Mouse (Mus musculus) midbrain, embryonic 13.5 days (tissue): Measurements from ENCODE around the gene Mslnl. TPM values are rescaled to one million over a fixed set of nuclear protein-coding genes. Genes with fewer than 3 reads are reported as not detected.
"Not testable (repeated sequence)": the region's sequence is repeated elsewhere in the genome, so short reads cannot be mapped to it uniquely, and the experiment has no call there.

Source experiments
- ATAC-seq: fragments of 200-750 bp; cut with Nextera tagmentation; 2 replicates; pipeline ENCODE4 v1.8.0; 2017; ENCODE audit warnings: mild to moderate bottlenecking, moderate TSS enrichment, moderate library complexity
- H3K27ac ChIP-seq: fragments of 300-500 bp; sonication (generic); 2 replicates; pipeline ENCODE4 v1.5.1; 2015; ENCODE audit warnings: inconsistent platforms, mild to moderate bottlenecking, moderate library complexity
- H3K27me3 ChIP-seq: fragments of 300-500 bp; sonication (generic); 2 replicates; pipeline ENCODE4 v1.6.1; 2015; ENCODE audit warnings: mild to moderate bottlenecking, inconsistent platforms
- H3K36me3 ChIP-seq: fragments of 300-500 bp; sonication (generic); 2 replicates; pipeline ENCODE4 v1.6.1; 2015; ENCODE audit warnings: mild to moderate bottlenecking, inconsistent platforms
- H3K4me1 ChIP-seq: fragments of 300-500 bp; sonication (generic); replicated peaks from 2 replicates; pipeline ENCODE4 v1.6.1; 2015; ENCODE audit warnings: inconsistent platforms
- H3K4me2 ChIP-seq: fragments of 300-500 bp; sonication (generic); replicated peaks from 2 replicates; pipeline ENCODE4 v1.6.1; 2015; ENCODE audit warnings: moderate library complexity, mild to moderate bottlenecking, inconsistent platforms
- H3K4me3 ChIP-seq: fragments of 300-500 bp; sonication (generic); replicated peaks from 2 replicates; pipeline ENCODE4 v1.5.1; 2015; ENCODE audit warnings: mild to moderate bottlenecking, inconsistent platforms
- H3K9ac ChIP-seq: fragments of 300-500 bp; sonication (generic); replicated peaks from 2 replicates; pipeline ENCODE4 v1.6.1; 2015; ENCODE audit warnings: mild to moderate bottlenecking, inconsistent platforms
- H3K9me3 ChIP-seq: fragments of 300-500 bp; sonication (generic); 2 replicates; pipeline ENCODE4 v1.6.1; 2016; ENCODE audit warnings: mild to moderate bottlenecking, inconsistent platforms
- WGBS: fragments of 180-500 bp; shearing (Covaris S2); methylation state at CpG from one replicate; pipeline ENCODE4 v1.1.7; 2015; 5-methylcytosine and 5-hydroxymethylcytosine counted together
- polyA plus RNA-seq: library from polyadenylated mRNA; unstranded; fragments of >200 nt; fragmentation: Nextera tagmentation; extraction: Ambion mirVana; gene quantifications from 2 replicates; pipeline ENCODE4 v1.2.1, GENCODE M21; 2015

Gene Mslnl
- polyA plus RNA-seq, 1 experiment from 2014 or later, result not detected

- peaks cover 28% of the 10 kb centered on the region for H3K36me3 ChIP-seq
- H3K4me1 ChIP-seq, result peaks cover 20% of the 10 kb centered on the region
- ATAC-seq, result no peak
- peaks cover 24% of the 10 kb centered on the region for H3K27me3 ChIP-seq
- 94% methylated on average over 5 of the region's 5 CpGs for WGBS
- no peak overlapping the region for H3K9ac ChIP-seq
- no peaks in the 10 kb centered on the region for H3K9me3 ChIP-seq
- H3K4me2 ChIP-seq, result no peak overlapping the region
- H3K27ac ChIP-seq, result no peak overlapping the region
- H3K4me3 ChIP-seq, result no peak overlapping the region
Observed at GRCm38 (mm10) chr17:25721476-25721875, 14.4 kb upstream of the Mslnl start.

- Histone ChIP-seq H3K4me2 (no peak overlapping the region), H3K9ac (no peak overlapping the region), H3K4me3 (no peak overlapping the region), H3K27me3 (0 out of 2 replicates have a peak, but pooled peaks cover 4% of the 10 kb centered on the region), H3K36me3 (peaks cover 28% of the 10 kb centered on the region), H3K27ac (no peak overlapping the region), H3K9me3 (no peaks in the 10 kb centered on the region), H3K4me1 (peaks cover 18% of the 10 kb centered on the region)
- ATAC-seq, result no peak
- WGBS, result 94% methylated on average over 19 of the region's 19 CpGs
Observed at GRCm38 (mm10) chr17:25723470-25723869, 12.4 kb upstream of the Mslnl start.

- no peak overlapping the region for H3K27ac ChIP-seq
- H3K27me3 ChIP-seq, result no peaks in the 10 kb centered on the region
- 89% methylated on average over 7 of the region's 7 CpGs for WGBS
- H3K36me3 ChIP-seq, result peaks cover 28% of the 10 kb centered on the region
- no peak for ATAC-seq
- no peaks in the 10 kb centered on the region for H3K9me3 ChIP-seq
- no peak overlapping the region for H3K4me3 ChIP-seq
- H3K4me2 ChIP-seq, result no peak overlapping the region
- H3K4me1 ChIP-seq, result peaks cover 23% of the 10 kb centered on the region
- H3K9ac ChIP-seq, result no peak overlapping the region
Observed at GRCm38 (mm10) chr17:25723919-25724318, 11.9 kb upstream of the Mslnl start.

- H3K9ac ChIP-seq, result no peak overlapping the region
- no peaks in the 10 kb centered on the region for H3K9me3 ChIP-seq
- 81% methylated on average over 6 of the region's 6 CpGs for WGBS
- peaks cover 34% of the 10 kb centered on the region for H3K36me3 ChIP-seq
- H3K27me3 ChIP-seq, result no peaks in the 10 kb centered on the region
- no peak overlapping the region for H3K4me3 ChIP-seq
- no peak overlapping the region for H3K4me2 ChIP-seq
- no peak for ATAC-seq
- H3K4me1 ChIP-seq, result peaks cover 25% of the 10 kb centered on the region
- H3K27ac ChIP-seq, result no peak overlapping the region
Observed at GRCm38 (mm10) chr17:25725264-25725663, 10.6 kb upstream of the Mslnl start.

- Histone ChIP-seq H3K27ac (0 out of 2 replicates have a peak within 1 kb of the TSS, but pooled peaks have one; percentile 6), H3K4me2 (peak within 1 kb of the TSS; percentile 91), H3K36me3 (peaks cover 27% of the 10 kb centered on the region), H3K4me1 (peaks cover 29% of the 10 kb centered on the region), H3K9ac (peak within 1 kb of the TSS; percentile 76), H3K9me3 (no peaks in the 10 kb centered on the region), H3K4me3 (peak within 1 kb of the TSS; percentile 58), H3K27me3 (no peaks in the 10 kb centered on the region)
- WGBS, result under 1% methylated on average over 37 of the region's 37 CpGs
- ATAC-seq, result peak; percentile 99
Observed at GRCm38 (mm10) chr17:25727265-25728008, 8.4 kb upstream of the Mslnl start, which contains the start of the genes Chtf18 and Rpusd1. Chtf18 (minus strand) TSS chr17:25727419. Rpusd1 (plus strand) TSS chr17:25727670.

- peak overlapping the region; percentile 76 for H3K9ac ChIP-seq
- H3K4me3 ChIP-seq, result peak overlapping the region; percentile 58
- H3K4me1 ChIP-seq, result peaks cover 29% of the 10 kb centered on the region
- no peaks in the 10 kb centered on the region for H3K9me3 ChIP-seq
- H3K27me3 ChIP-seq, result no peaks in the 10 kb centered on the region
- WGBS, result 18% methylated on average over 4 of the region's 4 CpGs
- peak overlapping the region; percentile 91 for H3K4me2 ChIP-seq
- peaks cover 22% of the 10 kb centered on the region for H3K36me3 ChIP-seq
- 0 out of 2 replicates have a peak overlapping the region, but pooled peaks have one; percentile 6 for H3K27ac ChIP-seq
- peak; percentile 29; the same call in 1 of the 2 replicates for ATAC-seq
Observed at GRCm38 (mm10) chr17:25728009-25728270, 7.9 kb upstream of the Mslnl start.

- no peaks in the 10 kb centered on the region for H3K9me3 ChIP-seq
- H3K4me3 ChIP-seq, result no peak overlapping the region
- peaks cover 17% of the 10 kb centered on the region for H3K36me3 ChIP-seq
- 17% methylated on average over 2 of the region's 2 CpGs for WGBS
- H3K27me3 ChIP-seq, result no peaks in the 10 kb centered on the region
- no peak for ATAC-seq
- no peak overlapping the region for H3K4me2 ChIP-seq
- H3K27ac ChIP-seq, result no peak overlapping the region
- H3K9ac ChIP-seq, result no peak overlapping the region
- peaks cover 18% of the 10 kb centered on the region for H3K4me1 ChIP-seq
Observed at GRCm38 (mm10) chr17:25732082-25732481, 3.8 kb upstream of the Mslnl start.

GRCm38 (mm10) chr17:25735246-25735645 is 596 bp upstream of the Mslnl start:
- Histone ChIP-seq H3K4me3 (no peak overlapping the region), H3K9me3 (no peaks in the 10 kb centered on the region)
- WGBS, result 84% methylated on average over 5 of the region's 5 CpGs

GRCm38 (mm10) chr17:25738861-25739260 is 3.0 kb downstream of the Mslnl start:
- H3K27ac ChIP-seq, result no peak overlapping the region
- H3K36me3 ChIP-seq, result no peaks in the 10 kb centered on the region
- H3K9me3 ChIP-seq, result no peaks in the 10 kb centered on the region
- no peak overlapping the region for H3K4me2 ChIP-seq
- H3K27me3 ChIP-seq, result no peaks in the 10 kb centered on the region
- no peak overlapping the region for H3K4me3 ChIP-seq
- ATAC-seq, result no peak
- H3K9ac ChIP-seq, result no peak overlapping the region
- no peaks in the 10 kb centered on the region for H3K4me1 ChIP-seq
- 81% methylated on average over 7 of the region's 7 CpGs for WGBS

More at GRCm38 (mm10) chr17:25735246-25735645, 596 bp upstream of the Mslnl start:
- Histone ChIP-seq H3K4me2 (no peak overlapping the region), H3K9ac (no peak overlapping the region), H3K36me3 (peaks cover 10% of the 10 kb centered on the region), H3K4me1 (peaks cover 4% of the 10 kb centered on the region; the same call in 1 of the 2 replicates), H3K27ac (no peak overlapping the region), H3K27me3 (no peaks in the 10 kb centered on the region)
- ATAC-seq, result no peak

- H3K36me3 ChIP-seq, H3K9me3 ChIP-seq, H3K27ac ChIP-seq, H3K9ac ChIP-seq, H3K4me1 ChIP-seq, H3K27me3 ChIP-seq, H3K4me3 ChIP-seq, ATAC-seq, H3K4me2 ChIP-seq: not testable (repeated sequence)
- 71% methylated on average over 12 of the region's 12 CpGs for WGBS
Observed at GRCm38 (mm10) chr17:25741471-25741870, 5.6 kb downstream of the Mslnl start.

- 94% methylated on average over 9 of the region's 9 CpGs for WGBS
- Histone ChIP-seq H3K4me1 (no peaks in the 10 kb centered on the region), H3K27ac (no peak overlapping the region), H3K9ac (no peak overlapping the region), H3K9me3 (no peaks in the 10 kb centered on the region), H3K4me2 (no peak overlapping the region), H3K27me3 (no peaks in the 10 kb centered on the region), H3K36me3 (no peaks in the 10 kb centered on the region), H3K4me3 (no peak overlapping the region)
- ATAC-seq, result no peak
Observed at GRCm38 (mm10) chr17:25743831-25744230, 8.0 kb downstream of the Mslnl start.

- Histone ChIP-seq H3K4me1 (no peaks in the 10 kb centered on the region), H3K36me3 (no peaks in the 10 kb centered on the region), H3K4me3 (no peak overlapping the region), H3K4me2 (no peak overlapping the region), H3K9ac (no peak overlapping the region), H3K27ac (no peak overlapping the region), H3K27me3 (no peaks in the 10 kb centered on the region), H3K9me3 (no peaks in the 10 kb centered on the region)
- WGBS, result 76% methylated on average over 10 of the region's 10 CpGs
- no peak for ATAC-seq
Observed at GRCm38 (mm10) chr17:25744311-25744710, 8.5 kb downstream of the Mslnl start.

- H3K27me3 ChIP-seq, result no peaks in the 10 kb centered on the region
- H3K36me3 ChIP-seq, result no peaks in the 10 kb centered on the region
- ATAC-seq, result no peak
- H3K4me2 ChIP-seq, result no peak overlapping the region
- no peaks in the 10 kb centered on the region for H3K9me3 ChIP-seq
- no peak overlapping the region for H3K4me3 ChIP-seq
- 0 out of 2 replicates have a peak, but pooled peaks cover 7% of the 10 kb centered on the region for H3K4me1 ChIP-seq
- 91% methylated on average over 4 of the region's 4 CpGs for WGBS
- no peak overlapping the region for H3K9ac ChIP-seq
- H3K27ac ChIP-seq, result no peak overlapping the region
Observed at GRCm38 (mm10) chr17:25748238-25748637, 12.4 kb downstream of the Mslnl start.
